Mouse (Mus musculus): Measurements from ENCODE around the gene Cyp4a30b.
"Not testable (repeated sequence)": the region's sequence is repeated elsewhere in the genome, so short reads cannot be mapped to it uniquely, and the experiment has no call there.

Cyp4a30b gene

DNA sequence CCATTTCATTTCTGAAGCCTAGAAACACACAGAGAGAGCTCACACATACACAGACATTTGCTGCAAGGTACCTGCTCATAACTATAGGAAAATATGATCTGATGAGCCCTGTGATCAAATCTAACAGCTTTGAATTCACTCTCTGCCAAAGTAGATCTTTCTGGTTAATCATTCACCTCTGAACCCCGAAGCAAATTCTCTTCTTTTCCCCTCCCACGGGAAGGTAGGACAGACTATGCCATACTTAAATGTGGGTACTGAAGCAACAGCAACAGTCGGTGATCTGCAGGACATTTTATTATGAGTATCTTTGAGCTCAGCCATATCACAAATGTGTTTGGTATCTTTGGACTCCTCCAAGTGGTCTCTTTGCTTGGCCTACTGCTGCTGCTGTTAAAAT, at the start of gene Cyp4a30b:
Cyp4a30b (plus strand) TSS at position 301 of the 400 bp plus-strand sequence.
- no peak for DNase-seq

DNA sequence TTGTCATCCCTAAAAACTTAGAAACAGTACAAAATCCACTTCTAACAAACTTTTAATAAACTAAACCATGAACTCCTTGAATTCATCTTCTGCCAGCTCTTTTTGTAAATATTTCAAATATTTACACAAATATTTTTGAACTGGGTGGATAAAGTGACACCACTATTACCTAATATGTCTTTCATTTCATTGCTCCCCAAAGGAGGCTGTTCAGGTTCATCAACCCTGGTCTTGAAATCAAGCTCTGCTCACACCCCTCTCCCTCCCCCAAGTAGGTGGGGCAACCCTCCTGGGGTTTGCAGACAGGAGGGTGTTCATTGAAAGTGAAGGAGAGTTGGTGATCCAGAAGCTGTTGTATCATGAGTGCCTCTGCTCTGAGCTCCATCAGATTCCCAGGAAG, 41.1 kb upstream of the Cyp4a30b start, which contains the start of gene Cyp4a12b:
Cyp4a12b (plus strand) TSS at position 301 of the 400 bp plus-strand sequence.
- DNase-seq: not testable (repeated sequence)

DNA sequence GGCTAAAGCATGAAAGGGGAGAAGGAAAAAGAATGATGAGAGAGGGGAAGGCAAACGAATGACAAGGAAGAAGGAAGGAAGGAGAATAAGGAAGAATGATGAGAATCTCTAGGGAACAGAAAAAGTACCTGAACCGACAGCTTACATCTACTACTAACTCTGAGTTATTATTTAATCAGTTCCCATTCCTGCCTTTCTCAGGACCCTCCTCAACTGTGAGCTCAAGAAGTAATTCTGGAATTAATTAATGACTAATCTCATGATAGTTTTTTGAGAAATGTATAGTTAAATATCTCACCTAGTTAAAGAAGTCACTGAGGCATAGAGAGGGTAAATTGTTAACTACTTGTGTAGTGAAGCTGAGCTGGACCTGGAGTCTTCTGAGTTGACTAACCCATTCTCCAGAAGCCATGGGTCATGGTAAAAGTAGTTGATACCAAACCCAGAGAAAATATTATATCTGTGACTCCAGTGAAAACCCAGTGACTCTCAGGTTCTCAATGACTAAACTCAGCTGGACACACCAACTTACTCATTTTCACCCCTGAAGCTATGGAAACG, 1.7 kb upstream of the Cyp4a30b start:
- no peak for DNase-seq

DNA sequence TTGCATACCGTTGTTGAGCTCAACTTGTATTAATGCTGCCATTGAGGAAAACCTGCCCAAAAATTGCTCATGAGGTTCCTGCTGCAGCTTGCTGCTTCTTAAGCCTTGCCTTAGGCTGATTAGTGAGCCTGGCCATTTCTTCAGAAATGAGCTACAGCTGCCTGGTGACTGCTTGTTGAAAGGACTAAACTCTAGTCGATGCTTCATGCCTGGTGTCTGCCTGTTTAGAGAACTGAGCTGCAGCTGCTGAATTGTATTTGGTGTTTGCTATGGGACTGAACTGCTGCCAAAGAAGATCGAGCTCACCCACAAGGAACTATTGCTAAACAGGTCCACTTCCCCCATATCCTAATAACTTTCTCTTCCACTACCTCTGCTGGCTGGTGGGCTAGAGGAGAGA, 21.2 kb downstream of the Cyp4a30b start:
- DNase-seq: not testable (repeated sequence)

DNA sequence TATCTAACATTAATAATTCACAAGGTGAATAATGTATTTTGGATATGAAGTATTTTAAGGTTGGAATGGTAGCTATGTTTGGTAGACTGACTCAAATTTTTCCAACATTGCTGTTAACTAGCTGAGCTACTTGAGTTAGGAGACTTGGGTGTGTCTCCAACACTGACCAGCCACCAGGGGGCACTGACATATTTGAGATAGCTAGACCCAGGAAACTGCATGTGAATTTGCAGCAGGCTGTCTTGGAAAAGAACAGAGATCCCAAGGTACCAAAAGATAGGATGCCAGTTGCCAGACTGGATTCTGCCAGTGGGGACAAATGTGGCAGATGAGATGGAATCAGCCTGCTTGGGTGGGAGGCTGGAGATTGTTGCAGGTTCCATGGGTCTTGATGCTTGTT, 23.6 kb downstream of the Cyp4a30b start:
- DNase-seq: not testable (repeated sequence)

DNA sequence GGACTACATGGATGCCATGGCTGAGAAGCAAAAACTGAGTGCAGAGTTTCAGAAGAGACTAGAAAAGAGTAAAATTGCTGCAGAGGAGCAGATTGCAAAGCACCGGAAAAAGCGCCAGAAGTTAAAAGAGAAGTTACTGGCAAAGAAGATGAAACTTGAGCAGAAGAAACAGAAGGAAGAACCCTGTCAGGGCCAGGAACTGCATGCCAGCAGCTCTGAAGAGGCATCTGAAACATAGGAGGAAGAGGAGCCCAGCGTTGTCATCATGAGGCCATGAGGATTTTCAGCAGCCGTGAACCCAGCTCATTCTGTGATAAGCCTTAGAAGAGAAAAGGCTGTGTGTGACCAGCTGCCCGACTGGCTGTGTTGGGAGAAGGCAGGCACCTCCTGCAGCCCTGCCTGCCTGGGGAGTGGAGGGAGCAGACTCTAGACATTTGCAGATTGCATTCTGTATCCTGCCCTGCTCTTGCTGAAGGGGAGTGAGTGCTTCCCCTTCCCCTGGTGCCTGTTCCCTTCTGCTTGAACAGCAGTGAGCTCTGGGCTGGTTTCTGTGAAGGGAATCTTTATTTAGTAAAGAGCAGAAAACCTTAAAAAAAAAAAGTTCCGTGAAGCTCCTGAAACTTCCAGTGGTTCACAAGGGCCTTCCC, 28.7 kb downstream of the Cyp4a30b start:
- peak; percentile 2 for DNase-seq

DNA sequence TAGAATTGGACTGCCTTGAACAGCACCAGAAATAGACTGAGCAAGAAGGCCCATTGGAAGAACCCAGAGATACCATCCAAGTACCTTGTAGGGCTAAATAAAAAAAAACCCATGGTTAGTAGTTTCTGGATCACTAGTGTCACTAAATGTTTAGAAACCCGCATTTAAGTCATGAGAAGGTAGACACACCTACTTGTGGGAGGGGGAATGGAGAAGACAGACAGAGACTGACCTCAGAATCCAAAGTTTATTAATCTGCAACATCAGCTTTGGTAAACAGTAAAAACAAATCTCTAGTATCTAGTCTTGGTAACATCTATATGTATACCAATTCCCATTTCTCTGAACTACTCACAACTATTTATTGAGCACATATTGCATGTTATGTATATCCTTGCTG, 43.6 kb downstream of the Cyp4a30b start, which contains the start of gene Cyp4a14:
Cyp4a14 (minus strand) TSS at position 142 of the 400 bp plus-strand sequence.
- no peak for DNase-seq

DNA sequence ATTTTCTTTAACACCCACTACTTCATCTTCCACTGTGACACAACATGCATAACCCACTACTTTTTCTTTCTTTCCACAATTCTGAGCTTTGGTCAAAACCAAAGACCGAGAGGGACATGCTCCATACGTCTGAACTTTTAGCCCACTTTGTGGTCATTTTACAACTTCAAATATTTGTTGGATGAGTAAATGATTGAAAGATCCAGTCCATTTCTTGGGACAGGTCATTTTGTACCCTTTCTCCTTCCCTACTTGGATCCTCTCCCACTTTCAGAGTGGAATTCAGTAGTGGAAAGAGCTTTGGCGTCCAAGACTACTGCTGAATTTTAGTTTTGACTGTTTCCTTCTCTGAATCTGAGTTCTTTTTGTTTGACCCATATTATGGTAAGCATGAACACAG, 45.1 kb downstream of the Cyp4a30b start:
- DNase-seq: no peak

DNA sequence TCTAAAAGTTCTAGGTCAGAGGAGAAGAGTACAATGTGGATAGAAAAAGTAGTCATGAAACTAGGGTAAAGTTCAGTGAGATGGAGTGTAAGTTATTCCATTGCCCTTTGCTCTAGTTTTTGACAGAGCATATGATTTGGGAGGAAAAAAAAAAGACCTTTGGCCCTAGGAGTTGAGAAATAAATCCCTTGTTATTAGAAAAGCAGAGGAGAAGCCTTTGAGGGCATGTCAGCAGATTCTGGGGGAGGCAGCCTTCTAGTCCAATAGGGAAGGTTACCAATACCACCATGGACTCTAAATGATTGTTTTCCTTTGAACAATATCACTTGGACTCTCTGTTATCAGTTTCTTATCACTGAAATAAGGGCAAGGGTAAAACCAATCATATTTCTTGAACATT, 61.6 kb downstream of the Cyp4a30b start:
- not testable (repeated sequence) for DNase-seq

DNA sequence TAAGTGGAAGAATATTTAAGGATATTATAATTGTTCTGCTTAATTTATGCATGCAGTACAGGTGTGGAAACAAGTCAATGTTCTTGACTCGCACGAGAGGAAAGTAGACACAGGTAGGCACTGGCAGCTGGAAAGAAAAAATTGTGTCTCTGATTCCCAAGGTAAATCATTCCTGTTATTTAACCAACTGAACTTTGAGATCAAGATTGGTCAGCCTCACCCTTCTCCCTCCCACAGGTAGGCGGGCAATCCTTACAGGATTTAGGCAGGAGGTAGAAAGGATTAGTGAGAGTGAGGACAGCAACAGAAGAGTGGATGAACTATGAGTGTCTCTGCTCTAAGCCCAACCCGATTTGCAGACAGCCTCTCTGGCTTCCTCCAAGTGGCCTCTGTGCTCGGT, 65.6 kb downstream of the Cyp4a30b start, which contains the start of gene Cyp4a10:
Cyp4a10 (plus strand) TSS at position 265 of the 400 bp plus-strand sequence.
- not testable (repeated sequence) for DNase-seq

DNA sequence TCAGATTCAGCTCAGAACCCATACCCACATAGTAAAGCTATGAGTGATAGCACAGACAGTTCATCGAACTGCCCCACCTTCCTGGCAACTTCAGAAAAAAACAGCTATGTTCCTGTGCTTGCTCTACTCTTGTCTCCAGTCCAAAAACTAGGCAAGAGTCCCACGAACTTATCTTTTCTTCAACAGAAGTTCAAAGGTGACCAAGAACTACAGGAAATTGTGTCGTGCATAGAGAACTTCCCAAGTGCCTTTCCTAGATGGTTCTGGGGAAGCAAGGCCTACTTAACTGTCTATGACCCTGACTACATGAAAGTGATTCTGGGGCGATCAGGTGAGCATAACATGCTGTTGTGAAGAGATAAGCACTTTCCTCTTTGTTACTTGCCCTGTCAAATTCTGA, 67.0 kb downstream of the Cyp4a30b start:
- DNase-seq: no peak

Data from layer of hippocampus, adult 9-11 months (tissue).